Mouse (Mus musculus): ENCODE measurements around the gene Hoxb8. TPM values are rescaled to one million over a fixed set of nuclear protein-coding genes. Genes with fewer than 3 reads are reported as not detected.

Hoxb8 gene
- polyA plus RNA-seq, 1 experiment from 2014 or later: not detected

DNA sequence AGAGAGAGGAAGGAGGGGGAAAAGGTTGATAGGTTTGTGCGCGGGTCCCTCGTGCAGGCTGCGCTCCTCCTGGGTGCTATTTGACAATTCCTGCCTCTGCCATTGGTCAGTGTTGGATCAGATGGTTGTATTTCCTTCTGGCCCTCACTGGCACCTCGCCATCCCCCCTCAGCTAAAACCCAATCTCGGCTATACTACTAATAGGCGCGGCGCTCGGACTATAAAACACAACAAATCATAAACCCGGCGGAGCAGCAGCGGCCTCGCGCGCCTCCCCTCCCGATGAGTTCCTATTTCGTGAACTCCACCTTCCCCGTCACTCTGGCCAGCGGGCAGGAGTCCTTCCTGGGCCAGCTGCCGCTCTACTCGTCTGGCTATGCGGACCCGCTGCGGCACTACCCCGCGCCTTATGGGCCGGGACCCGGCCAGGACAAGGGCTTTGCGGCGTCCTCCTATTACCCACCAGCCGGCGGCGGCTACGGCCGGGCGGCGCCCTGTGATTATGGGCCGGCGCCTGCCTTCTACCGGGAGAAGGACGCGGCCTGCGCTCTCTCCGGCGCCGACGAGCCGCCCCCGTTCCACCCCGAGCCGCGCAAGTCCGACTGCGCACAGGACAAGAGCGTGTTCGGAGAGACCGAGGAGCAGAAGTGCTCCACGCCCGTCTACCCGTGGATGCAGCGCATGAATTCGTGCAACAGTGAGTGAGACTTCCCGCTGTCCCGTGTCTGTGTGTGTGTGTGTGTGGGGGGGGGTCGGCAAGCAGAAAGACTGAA lies 17.4 kb downstream of the Hoxb8 start:
- H3K4me3 ChIP-seq: no peak overlapping the region
- whole genome bisulfite sequencing: under 1% methylated on average over 64 of the region's 66 CpGs
- no peaks in the 10 kb centered on the region for H3K36me3 ChIP-seq
- H3K9me3 ChIP-seq: no peaks in the 10 kb centered on the region
- no peak for ATAC-seq (ENCODE audit: low FRiP score, low read depth)
- no peak overlapping the region for H3K9ac ChIP-seq (replicated peaks)
- peaks cover 12% of the 10 kb centered on the region; the same call in 1 of the 2 replicates for H3K4me1 ChIP-seq
- H3K27me3 ChIP-seq: peaks cover 100% of the 10 kb centered on the region
- H3K27ac ChIP-seq (replicated peaks): no peak overlapping the region
- H3K4me2 ChIP-seq (replicated peaks): no peak overlapping the region

DNA sequence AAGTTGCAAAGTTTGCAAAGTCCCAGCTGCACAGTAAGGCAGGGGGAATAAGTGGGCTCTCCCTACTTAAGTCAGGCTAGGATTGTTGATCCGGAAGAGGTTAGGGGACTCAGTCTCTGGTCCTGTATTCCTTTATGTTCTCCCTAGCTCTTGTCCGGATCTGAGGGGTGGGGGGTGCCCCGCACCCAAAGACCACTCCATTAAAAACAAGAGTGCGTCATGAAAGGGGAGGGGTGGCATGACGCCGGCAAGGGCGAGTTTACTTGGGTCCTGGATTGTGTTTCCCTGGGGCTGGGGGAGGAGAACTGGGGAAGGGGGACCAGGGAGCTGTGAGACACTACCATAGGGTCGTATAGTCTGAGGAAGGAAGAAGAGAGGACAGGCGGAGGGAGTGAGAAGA lies 18.1 kb downstream of the Hoxb8 start:
- Histone ChIP-seq H3K9ac (replicated peaks) (no peak overlapping the region), H3K4me2 (replicated peaks) (no peak overlapping the region), H3K36me3 (no peaks in the 10 kb centered on the region), H3K4me1 (peaks cover 12% of the 10 kb centered on the region; the same call in 1 of the 2 replicates), H3K27ac (replicated peaks) (no peak overlapping the region), H3K9me3 (no peaks in the 10 kb centered on the region), H3K4me3 (no peak overlapping the region), H3K27me3 (peaks cover 100% of the 10 kb centered on the region)
- WGBS: 2% methylated on average over 9 of the region's 9 CpGs
- ATAC-seq (ENCODE audit: low FRiP score, low read depth): no peak

DNA sequence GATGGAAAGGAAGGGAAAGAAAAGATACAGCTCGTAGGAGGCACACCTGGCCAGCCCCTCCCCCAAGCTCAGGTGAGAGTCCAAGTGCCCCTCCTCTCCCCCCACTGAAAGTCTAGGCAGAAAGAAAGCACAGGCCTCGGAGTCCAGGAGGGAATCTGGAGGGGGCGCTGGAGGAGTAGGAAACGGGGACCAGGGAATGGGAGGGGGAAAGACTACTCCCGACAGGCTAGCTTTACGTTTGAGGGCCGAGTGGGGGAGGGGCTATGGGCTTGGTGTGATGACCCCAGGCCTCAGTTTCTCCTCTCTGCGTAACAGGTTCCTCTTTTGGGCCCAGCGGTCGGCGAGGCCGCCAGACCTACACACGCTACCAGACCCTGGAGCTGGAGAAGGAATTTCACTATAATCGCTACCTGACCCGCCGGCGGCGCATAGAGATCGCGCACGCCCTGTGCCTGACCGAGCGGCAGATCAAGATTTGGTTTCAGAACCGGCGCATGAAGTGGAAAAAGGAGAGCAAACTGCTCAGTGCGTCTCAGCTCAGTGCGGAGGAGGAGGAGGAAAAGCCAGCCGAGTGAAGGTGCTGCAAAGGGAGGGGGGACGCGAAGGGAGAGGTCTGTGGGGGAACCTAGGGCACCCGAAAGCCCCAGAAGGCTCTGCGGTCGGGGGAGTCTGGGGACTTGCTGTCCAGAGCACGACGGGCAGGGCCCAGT lies 18.8 kb downstream of the Hoxb8 start:
- H3K4me3 ChIP-seq: 0 out of 2 replicates have a peak overlapping the region, but pooled peaks have one; percentile 2
- 1% methylated on average over 35 of the region's 35 CpGs for WGBS
- H3K36me3 ChIP-seq: no peaks in the 10 kb centered on the region
- no peak overlapping the region for H3K27ac ChIP-seq (replicated peaks)
- H3K4me2 ChIP-seq (replicated peaks): no peak overlapping the region
- no peak for ATAC-seq (ENCODE audit: low FRiP score, low read depth)
- H3K27me3 ChIP-seq: peaks cover 100% of the 10 kb centered on the region
- no peaks in the 10 kb centered on the region for H3K9me3 ChIP-seq
- H3K4me1 ChIP-seq: peaks cover 12% of the 10 kb centered on the region; the same call in 1 of the 2 replicates
- no peak overlapping the region for H3K9ac ChIP-seq (replicated peaks)

DNA sequence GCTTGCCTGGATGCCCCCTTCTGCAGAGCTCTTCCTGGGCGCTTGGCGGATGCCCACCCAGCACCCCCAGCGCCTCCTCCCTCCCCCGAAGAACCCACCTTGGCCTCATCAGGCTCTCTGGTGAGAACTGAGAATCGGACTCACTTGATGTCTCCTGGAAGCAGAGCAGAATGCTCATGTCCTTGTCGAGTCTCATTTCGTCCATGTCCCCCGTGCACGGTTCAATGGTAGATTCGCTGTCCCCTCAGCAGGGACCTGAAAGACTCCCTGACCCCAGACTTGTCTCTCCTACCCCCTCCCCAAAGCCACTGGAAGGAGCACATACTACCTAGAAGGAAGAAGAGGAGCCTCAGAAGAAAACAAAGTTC lies 19.3 kb downstream of the Hoxb8 start:
- Histone ChIP-seq H3K9me3 (no peaks in the 10 kb centered on the region), H3K4me1 (peaks cover 12% of the 10 kb centered on the region; the same call in 1 of the 2 replicates), H3K27ac (replicated peaks) (no peak overlapping the region), H3K9ac (replicated peaks) (no peak overlapping the region), H3K27me3 (peaks cover 100% of the 10 kb centered on the region), H3K4me2 (replicated peaks) (no peak overlapping the region), H3K4me3 (no peak overlapping the region), H3K36me3 (no peaks in the 10 kb centered on the region)
- no peak for ATAC-seq (ENCODE audit: low FRiP score, low read depth)
- WGBS: 2% methylated on average over 10 of the region's 10 CpGs

DNA sequence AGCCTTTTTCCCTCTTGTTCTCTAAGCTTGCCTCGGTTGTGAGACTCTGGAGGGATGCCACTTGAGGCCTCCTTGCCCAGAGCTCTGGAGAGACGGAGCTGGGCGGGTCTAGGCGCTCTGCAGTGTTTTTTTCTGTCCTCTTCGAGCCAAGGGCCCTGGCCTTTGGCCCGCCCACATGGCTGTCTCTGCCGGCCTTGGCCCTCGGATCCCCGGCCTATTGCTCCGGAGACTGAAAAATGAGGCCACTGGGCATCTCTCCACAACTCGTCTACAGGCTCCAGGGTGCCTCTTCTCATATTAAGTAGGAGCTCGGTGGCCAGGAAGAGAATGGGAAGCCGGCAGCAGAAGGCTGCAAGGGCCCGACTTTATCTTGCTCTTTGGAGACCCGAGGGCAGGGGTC lies 20.1 kb downstream of the Hoxb8 start:
- Histone ChIP-seq H3K27me3 (peaks cover 100% of the 10 kb centered on the region), H3K27ac (replicated peaks) (no peak overlapping the region), H3K4me3 (no peak overlapping the region), H3K4me1 (peaks cover 12% of the 10 kb centered on the region; the same call in 1 of the 2 replicates), H3K9ac (replicated peaks) (no peak overlapping the region), H3K36me3 (no peaks in the 10 kb centered on the region), H3K9me3 (no peaks in the 10 kb centered on the region), H3K4me2 (replicated peaks) (no peak overlapping the region)
- no peak for ATAC-seq (ENCODE audit: low FRiP score, low read depth)
- WGBS: 1% methylated on average over 15 of the region's 15 CpGs

DNA sequence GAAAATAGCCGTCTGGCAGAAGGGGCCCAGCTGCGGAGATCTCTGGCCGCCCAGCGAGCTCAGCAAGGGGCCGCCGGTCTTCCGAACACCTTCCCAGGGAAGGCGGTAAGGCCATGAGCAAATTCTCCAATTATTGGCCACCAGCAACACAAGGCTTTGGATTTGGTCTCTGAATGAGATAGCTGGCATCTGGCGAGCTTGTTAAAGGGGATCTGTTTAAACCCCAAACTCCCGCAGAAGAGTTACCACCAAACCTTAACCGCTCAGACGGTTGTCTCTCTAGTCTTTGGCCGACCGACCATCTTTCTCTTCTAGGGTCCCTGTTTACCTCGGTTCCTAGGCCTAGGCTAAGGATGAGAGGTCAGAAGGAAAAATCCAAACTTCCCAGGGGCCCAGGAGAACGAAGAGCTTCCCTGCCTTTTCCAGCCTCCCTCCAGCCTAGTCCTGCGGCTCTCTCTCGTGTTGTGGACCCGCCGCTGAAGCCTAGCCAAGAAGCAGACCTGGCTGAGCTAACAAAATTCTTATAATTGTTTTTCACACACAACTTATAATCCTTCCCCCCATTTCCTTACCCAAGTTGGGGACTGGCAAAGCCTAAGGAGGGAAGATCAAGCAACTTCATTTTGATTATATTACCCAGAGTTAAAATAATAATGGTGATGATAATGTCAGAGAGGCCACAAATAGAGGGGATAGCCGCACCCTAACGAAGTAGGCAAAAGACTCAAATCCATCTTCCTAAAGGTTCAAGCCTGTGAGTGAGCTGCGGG lies 20.9 kb downstream of the Hoxb8 start:
- WGBS: 3% methylated on average over 23 of the region's 23 CpGs
- H3K9ac ChIP-seq (replicated peaks): no peak overlapping the region
- H3K4me2 ChIP-seq (replicated peaks): 0 out of 2 replicates have a peak overlapping the region, but pooled peaks have one; percentile 7
- no peak overlapping the region for H3K4me3 ChIP-seq
- H3K27me3 ChIP-seq: peaks cover 100% of the 10 kb centered on the region
- ATAC-seq (ENCODE audit: low FRiP score, low read depth): no peak
- no peaks in the 10 kb centered on the region for H3K9me3 ChIP-seq
- H3K27ac ChIP-seq (replicated peaks): no peak overlapping the region
- no peaks in the 10 kb centered on the region for H3K36me3 ChIP-seq
- peaks cover 12% of the 10 kb centered on the region; the same call in 1 of the 2 replicates for H3K4me1 ChIP-seq

DNA sequence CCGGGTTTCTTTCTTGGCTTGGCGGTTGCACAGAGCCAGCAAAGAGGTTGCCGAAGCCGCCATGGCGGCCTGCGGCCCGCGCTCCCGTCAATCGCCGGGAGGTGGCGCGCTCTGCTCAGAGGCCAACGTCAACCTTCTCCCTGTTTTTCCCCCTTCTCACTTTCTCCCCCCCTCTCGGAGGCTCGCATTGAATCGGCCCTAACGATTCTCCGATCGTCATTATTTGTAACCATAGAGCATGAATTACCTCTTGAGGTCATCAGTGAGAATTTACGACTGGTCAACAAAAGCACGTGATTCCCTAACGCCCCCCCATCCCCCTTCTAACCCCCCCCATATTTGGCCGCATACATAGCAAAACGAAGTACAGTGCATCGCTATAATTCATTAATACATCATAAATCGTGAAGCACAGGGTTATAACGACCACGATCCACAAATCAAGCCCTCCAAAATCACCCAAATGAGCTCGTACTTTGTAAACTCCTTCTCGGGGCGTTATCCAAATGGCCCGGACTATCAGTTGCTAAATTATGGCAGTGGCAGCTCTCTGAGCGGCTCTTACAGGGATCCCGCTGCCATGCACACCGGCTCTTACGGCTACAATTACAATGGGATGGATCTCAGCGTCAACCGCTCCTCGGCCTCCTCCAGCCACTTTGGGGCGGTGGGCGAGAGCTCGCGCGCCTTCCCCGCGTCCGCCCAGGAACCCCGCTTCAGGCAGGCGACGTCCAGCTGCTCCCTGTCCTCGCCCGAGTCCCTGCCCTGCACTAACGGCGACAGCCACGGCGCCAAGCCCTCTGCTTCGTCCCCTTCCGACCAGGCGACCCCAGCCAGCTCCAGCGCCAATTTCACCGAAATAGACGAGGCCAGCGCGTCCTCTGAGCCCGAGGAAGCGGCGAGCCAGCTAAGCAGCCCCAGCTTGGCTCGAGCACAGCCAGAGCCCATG lies 21.7 kb downstream of the Hoxb8 start, which contains the start of gene Hoxb5:
Gene Hoxb5 (plus strand): TSS at position 186 of the 949 bp plus-strand sequence.
- Histone ChIP-seq H3K9ac (replicated peaks) (no peak within 1 kb of the TSS), H3K27me3 (peaks cover 100% of the 10 kb centered on the region), H3K4me2 (replicated peaks) (0 out of 2 replicates have a peak within 1 kb of the TSS, but pooled peaks have one; percentile 7), H3K9me3 (no peaks in the 10 kb centered on the region), H3K36me3 (no peaks in the 10 kb centered on the region), H3K4me1 (peaks cover 12% of the 10 kb centered on the region; the same call in 1 of the 2 replicates), H3K27ac (replicated peaks) (no peak within 1 kb of the TSS), H3K4me3 (0 out of 2 replicates have a peak within 1 kb of the TSS, but pooled peaks have one; percentile 7)
- WGBS: 1% methylated on average over 67 of the region's 69 CpGs
- ATAC-seq (ENCODE audit: low FRiP score, low read depth): no peak

DNA sequence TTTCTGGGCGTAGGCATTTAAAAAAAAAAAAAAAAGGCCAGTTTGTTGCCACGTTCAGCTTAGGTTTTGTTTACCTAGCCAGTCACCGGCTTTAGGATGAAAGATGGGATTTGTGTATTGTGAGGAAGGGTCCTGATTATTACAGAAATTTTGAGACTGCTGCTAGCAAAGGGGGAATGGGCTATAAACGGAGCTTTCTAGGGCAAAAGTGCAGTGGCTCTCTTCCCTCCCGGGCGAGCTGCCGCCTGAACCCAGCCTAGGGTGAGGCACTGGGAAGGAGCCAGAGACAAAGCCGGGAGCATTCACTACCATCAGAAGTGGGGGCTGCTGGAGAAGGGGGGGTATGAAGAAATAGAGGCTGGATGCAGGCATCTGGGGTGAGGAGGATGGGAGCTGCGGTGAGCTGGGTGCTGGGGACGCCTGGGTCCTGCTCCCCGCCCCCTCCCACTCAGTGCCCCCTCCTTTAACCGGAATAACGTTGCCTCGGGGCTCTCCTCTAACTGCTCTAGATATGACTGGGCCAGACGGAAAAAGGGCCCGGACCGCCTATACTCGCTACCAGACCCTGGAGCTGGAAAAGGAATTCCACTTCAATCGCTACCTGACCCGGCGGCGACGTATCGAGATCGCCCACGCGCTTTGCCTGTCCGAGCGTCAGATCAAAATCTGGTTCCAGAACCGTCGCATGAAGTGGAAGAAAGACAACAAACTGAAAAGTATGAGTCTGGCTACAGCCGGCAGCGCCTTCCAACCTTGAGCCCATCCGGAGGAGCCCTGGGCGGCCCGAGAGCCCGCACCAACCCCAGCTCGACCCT lies 22.9 kb downstream of the Hoxb8 start:
- H3K36me3 ChIP-seq: no peaks in the 10 kb centered on the region
- under 1% methylated on average over 38 of the region's 38 CpGs for WGBS
- no peak overlapping the region for H3K9ac ChIP-seq (replicated peaks)
- H3K27me3 ChIP-seq: peaks cover 100% of the 10 kb centered on the region
- no peaks in the 10 kb centered on the region for H3K9me3 ChIP-seq
- H3K4me2 ChIP-seq (replicated peaks): no peak overlapping the region
- H3K4me3 ChIP-seq: no peak overlapping the region
- no peak overlapping the region for H3K27ac ChIP-seq (replicated peaks)
- ATAC-seq (ENCODE audit: low FRiP score, low read depth): no peak
- peaks cover 12% of the 10 kb centered on the region; the same call in 1 of the 2 replicates for H3K4me1 ChIP-seq

DNA sequence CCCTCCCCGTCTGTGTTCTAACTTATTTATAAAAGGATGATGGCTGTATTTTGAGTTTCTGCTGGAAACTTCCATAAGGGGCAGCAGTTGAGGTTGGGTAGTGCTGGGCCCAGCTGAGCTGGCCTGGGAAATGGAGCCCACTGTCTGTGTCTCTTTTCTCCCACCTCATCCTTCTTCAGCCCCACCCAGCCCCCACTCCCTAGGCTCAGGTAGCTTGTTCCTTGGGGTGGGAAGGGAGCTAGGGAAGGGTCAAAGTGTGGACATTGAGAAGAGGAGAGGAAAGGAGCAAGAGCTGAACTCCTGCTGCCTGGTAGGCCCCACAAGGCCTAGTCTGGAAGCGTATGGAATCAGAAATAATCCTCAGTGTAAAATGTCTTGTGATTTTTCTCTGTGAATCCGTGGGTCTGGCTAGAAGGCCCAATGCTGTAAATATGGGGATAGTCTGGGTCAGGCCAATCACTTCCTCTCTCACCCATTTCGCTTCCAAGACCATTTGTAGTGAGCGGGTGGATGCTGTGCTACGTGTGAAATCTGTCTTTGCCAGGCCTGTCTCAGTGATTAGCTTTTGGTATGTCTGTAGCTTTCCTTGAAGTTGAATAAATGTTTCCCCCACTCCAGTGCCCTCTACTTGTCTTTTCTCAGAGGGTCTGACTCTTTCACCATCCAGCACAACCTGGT lies 23.9 kb downstream of the Hoxb8 start:
- Histone ChIP-seq H3K27ac (replicated peaks) (no peak overlapping the region), H3K9me3 (no peaks in the 10 kb centered on the region), H3K4me1 (peaks cover 9% of the 10 kb centered on the region; the same call in 1 of the 2 replicates), H3K4me3 (no peak overlapping the region), H3K9ac (replicated peaks) (no peak overlapping the region), H3K27me3 (peaks cover 100% of the 10 kb centered on the region), H3K4me2 (replicated peaks) (no peak overlapping the region), H3K36me3 (no peaks in the 10 kb centered on the region)
- 10% methylated on average over 6 of the region's 6 CpGs for WGBS
- ATAC-seq (ENCODE audit: low FRiP score, low read depth): no peak

Data from midbrain, embryonic 12.5 days (tissue).